Mouse (Mus musculus) liver, embryonic 16.5 days (tissue): ENCODE results near the gene Polr3gl. TPM values are rescaled to one million over a fixed set of nuclear protein-coding genes. Genes with fewer than 3 reads are reported as not detected.

ENCODE experiments used
- ATAC-seq: fragments of 200-750 bp; cut with Nextera tagmentation; 2 replicates; pipeline ENCODE4 v1.8.0; 2017; ENCODE audit warnings: low read depth, mild to moderate bottlenecking, moderate number of reproducible peaks, moderate library complexity
- H3K27ac ChIP-seq: fragments of 300-500 bp; sonication (generic); 2 replicates; pipeline ENCODE4 v1.5.1; 2014; ENCODE audit warnings: mild to moderate bottlenecking, low read length
- H3K27me3 ChIP-seq: fragments of 300-500 bp; sonication (generic); 2 replicates; pipeline ENCODE4 v1.6.1; 2014; ENCODE audit warnings: low read depth, low read length, mixed read lengths; ENCODE audit not compliant: control insufficient read depth, insufficient read depth
- H3K36me3 ChIP-seq: fragments of 300-500 bp; sonication (generic); 2 replicates; pipeline ENCODE4 v1.6.1; 2014; ENCODE audit warnings: mild to moderate bottlenecking; ENCODE audit not compliant: control insufficient read depth, insufficient read depth
- H3K4me1 ChIP-seq: fragments of 300-500 bp; sonication (generic); 2 replicates; pipeline ENCODE4 v1.6.1; 2014; ENCODE audit warnings: low read depth, low read length, mixed read lengths; ENCODE audit not compliant: control insufficient read depth
- H3K4me2 ChIP-seq: fragments of 300-500 bp; sonication (generic); 2 replicates; pipeline ENCODE4 v1.6.1; 2014; ENCODE audit warnings: low read depth, low read length, mixed read lengths
- H3K4me3 ChIP-seq: fragments of 300-500 bp; sonication (generic); 2 replicates; pipeline ENCODE4 v1.5.1; 2014; ENCODE audit warnings: low read depth, mild to moderate bottlenecking, low read length
- H3K9ac ChIP-seq: fragments of 300-500 bp; sonication (generic); 2 replicates; pipeline ENCODE4 v1.6.1; 2014; ENCODE audit warnings: low read depth, low read length
- H3K9me3 ChIP-seq: fragments of 300-500 bp; sonication (generic); replicated peaks from 2 replicates; pipeline ENCODE4 v1.6.1; 2016; ENCODE audit warnings: low read length; ENCODE audit not compliant: control insufficient read depth
- WGBS: fragments of 180-500 bp; shearing (Covaris S2); extraction: QIAGEN DNeasy Blood & Tissue Kit; methylation state at CpG from one replicate; pipeline ENCODE4 v1.1.7; 2014; ENCODE audit not compliant: insufficient replicate concordance; 5-methylcytosine and 5-hydroxymethylcytosine counted together
- polyA plus RNA-seq: library from polyadenylated mRNA; unstranded; fragments of >200 nt; fragmentation: Nextera tagmentation; extraction: Ambion mirVana; gene quantifications from 2 replicates; pipeline ENCODE4 v1.2.1, GENCODE M21; 2015

Polr3gl gene
- polyA plus RNA-seq, 1 experiment from 2014 or later = 10.8 TPM

GRCm38 (mm10) chr3:96599411-96599810, 5.4 kb upstream of the Polr3gl start:
- H3K4me1 ChIP-seq = peaks cover 22% of the 10 kb centered on the region
- no peak overlapping the region for H3K4me2 ChIP-seq
- no peaks in the 10 kb centered on the region for H3K9me3 ChIP-seq
- H3K27me3 ChIP-seq = peaks cover 76% of the 10 kb centered on the region
- no peak overlapping the region for H3K4me3 ChIP-seq
- no peak overlapping the region for H3K27ac ChIP-seq
- no peak overlapping the region for H3K9ac ChIP-seq
- H3K36me3 ChIP-seq = no peaks in the 10 kb centered on the region
- WGBS = 66% methylated on average over 3 of the region's 3 CpGs
- ATAC-seq = no peak

DNA sequence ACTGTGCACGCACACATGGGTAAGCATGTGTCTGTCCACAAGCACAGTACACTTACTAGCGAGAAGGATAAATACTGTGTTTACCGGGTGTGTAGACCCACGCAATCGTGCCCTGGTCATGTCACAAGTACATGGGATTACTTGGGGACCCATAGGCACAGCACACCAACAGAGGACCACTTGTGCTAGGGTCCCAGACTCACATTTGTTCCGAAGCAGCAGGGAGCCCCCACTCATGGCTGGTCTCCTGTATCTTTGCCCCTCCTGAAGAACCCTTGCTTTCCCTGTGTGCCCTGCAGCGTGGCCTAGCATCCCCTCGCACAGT, 5.0 kb upstream of the Polr3gl start:
- Histone ChIP-seq H3K4me1 (peaks cover 22% of the 10 kb centered on the region), H3K36me3 (no peaks in the 10 kb centered on the region), H3K9me3 (no peaks in the 10 kb centered on the region), H3K9ac (no peak overlapping the region), H3K4me2 (no peak overlapping the region), H3K27ac (no peak overlapping the region), H3K4me3 (no peak overlapping the region), H3K27me3 (peaks cover 76% of the 10 kb centered on the region)
- 50% methylated on average over 8 of the region's 8 CpGs for WGBS
- no peak for ATAC-seq

GRCm38 (mm10) chr3:96598156-96599068, 4.4 kb upstream of the Polr3gl start:
- Histone ChIP-seq H3K27ac (no peak overlapping the region), H3K27me3 (peaks cover 76% of the 10 kb centered on the region), H3K9me3 (no peaks in the 10 kb centered on the region), H3K4me1 (peaks cover 22% of the 10 kb centered on the region), H3K4me2 (peak overlapping the region; percentile 50), H3K36me3 (no peaks in the 10 kb centered on the region), H3K9ac (no peak overlapping the region), H3K4me3 (peak overlapping the region; percentile 38)
- ATAC-seq = no peak
- WGBS = 4% methylated on average over 54 of the region's 54 CpGs

DNA sequence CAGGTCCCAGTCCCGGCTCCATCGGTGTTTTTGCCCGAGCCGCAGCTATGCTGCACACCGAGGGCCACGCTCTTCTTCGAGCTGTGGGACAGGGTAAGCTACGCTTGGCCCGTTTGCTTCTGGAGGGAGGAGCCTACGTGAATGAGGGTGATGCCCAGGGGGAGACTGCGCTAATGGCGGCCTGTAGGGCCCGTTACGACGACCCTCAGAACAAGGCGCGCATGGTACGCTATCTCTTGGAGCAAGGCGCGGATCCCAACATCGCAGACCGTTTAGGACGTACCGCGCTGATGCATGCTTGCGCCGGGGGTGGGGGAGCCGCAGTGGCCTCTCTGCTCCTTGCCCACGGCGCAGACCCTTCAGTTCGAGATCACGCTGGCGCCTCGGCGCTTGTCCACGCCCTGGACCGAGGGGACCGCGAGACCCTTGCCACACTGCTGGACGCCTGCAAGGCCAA, 3.5 kb upstream of the Polr3gl start:
- Histone ChIP-seq H3K27ac (no peak overlapping the region), H3K4me1 (peaks cover 26% of the 10 kb centered on the region), H3K36me3 (no peaks in the 10 kb centered on the region), H3K4me3 (peak overlapping the region; percentile 38), H3K9ac (peak overlapping the region; percentile 23), H3K27me3 (peaks cover 73% of the 10 kb centered on the region), H3K4me2 (peak overlapping the region; percentile 50), H3K9me3 (no peaks in the 10 kb centered on the region)
- ATAC-seq = no peak
- WGBS = 0% methylated on average over 40 of the region's 40 CpGs

- no peaks in the 10 kb centered on the region for H3K36me3 ChIP-seq
- 3% methylated on average over 11 of the region's 12 CpGs for WGBS
- H3K4me1 ChIP-seq = peaks cover 31% of the 10 kb centered on the region
- no peak overlapping the region for H3K27ac ChIP-seq
- peaks cover 71% of the 10 kb centered on the region for H3K27me3 ChIP-seq
- H3K4me2 ChIP-seq = peak overlapping the region; percentile 50
- H3K9me3 ChIP-seq = no peaks in the 10 kb centered on the region
- peak overlapping the region; percentile 28 for H3K4me3 ChIP-seq
- H3K9ac ChIP-seq = no peak overlapping the region
- ATAC-seq = no peak
Measured at GRCm38 (mm10) chr3:96596855-96597254, 2.9 kb upstream of the Polr3gl start.

DNA sequence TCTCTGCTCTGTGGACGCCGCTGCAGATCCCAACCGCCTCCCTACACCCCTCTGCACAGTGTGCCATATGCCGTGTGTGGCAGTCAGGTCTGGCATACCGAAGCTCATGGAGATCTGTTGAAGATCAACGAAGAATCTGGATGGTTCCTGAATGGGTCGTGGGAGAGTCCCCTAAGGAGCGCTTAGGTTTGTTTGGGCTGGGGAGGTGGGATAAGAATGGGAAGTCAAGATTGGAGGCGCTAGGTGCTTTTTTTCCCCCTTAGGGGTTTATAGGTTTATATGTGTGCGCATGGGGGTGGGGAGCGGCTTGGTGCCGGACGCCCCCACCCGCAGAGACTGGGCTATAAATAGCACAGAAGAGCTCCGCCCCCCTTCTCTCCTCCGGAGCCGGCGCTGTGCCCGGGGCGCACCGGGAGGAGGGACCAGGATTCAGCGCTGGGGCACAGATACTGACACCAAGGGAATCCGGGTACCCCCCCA, 2.3 kb upstream of the Polr3gl start, which contains the start of gene Ankrd34a:
Ankrd34a (plus strand) TSS at position 409 of the 480 bp plus-strand sequence.
- H3K9me3 ChIP-seq = no peaks in the 10 kb centered on the region
- H3K4me3 ChIP-seq = peak within 1 kb of the TSS; percentile 38
- no peak for ATAC-seq
- no peak within 1 kb of the TSS for H3K27ac ChIP-seq
- no peaks in the 10 kb centered on the region for H3K36me3 ChIP-seq
- peak within 1 kb of the TSS; percentile 23 for H3K9ac ChIP-seq
- H3K4me1 ChIP-seq = peaks cover 31% of the 10 kb centered on the region
- 2% methylated on average over 23 of the region's 23 CpGs for WGBS
- H3K4me2 ChIP-seq = peak within 1 kb of the TSS; percentile 50
- peaks cover 65% of the 10 kb centered on the region for H3K27me3 ChIP-seq

DNA sequence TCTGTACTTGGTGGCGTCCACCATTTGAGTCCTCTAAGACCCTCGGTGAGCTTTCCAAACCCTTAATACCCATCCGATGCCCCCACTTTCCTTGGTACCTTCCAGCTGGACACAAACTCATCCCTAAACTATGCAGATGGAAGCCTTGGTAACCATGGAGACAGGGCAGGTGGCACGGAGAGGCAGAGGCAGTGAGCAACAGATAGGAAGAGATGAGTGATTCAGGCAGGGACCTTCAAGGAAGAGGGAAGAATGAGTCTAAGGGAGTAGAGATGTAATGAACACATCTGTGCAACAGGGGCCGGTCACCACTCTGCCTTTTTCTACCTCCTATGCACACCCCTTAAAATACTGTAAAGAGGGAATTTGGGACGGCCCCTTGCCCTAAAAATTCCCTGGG, 1.7 kb upstream of the Polr3gl start:
- H3K9me3 ChIP-seq = no peaks in the 10 kb centered on the region
- H3K27me3 ChIP-seq = peaks cover 59% of the 10 kb centered on the region
- ATAC-seq = no peak
- no peak overlapping the region for H3K4me2 ChIP-seq
- no peak overlapping the region for H3K9ac ChIP-seq
- 31% methylated on average over 6 of the region's 6 CpGs for WGBS
- H3K4me3 ChIP-seq = no peak overlapping the region
- H3K27ac ChIP-seq = no peak overlapping the region
- H3K4me1 ChIP-seq = peaks cover 31% of the 10 kb centered on the region
- H3K36me3 ChIP-seq = no peaks in the 10 kb centered on the region

- no peaks in the 10 kb centered on the region for H3K9me3 ChIP-seq
- H3K4me2 ChIP-seq = no peak overlapping the region
- peaks cover 51% of the 10 kb centered on the region for H3K27me3 ChIP-seq
- no peak for ATAC-seq
- H3K4me3 ChIP-seq = no peak overlapping the region
- 0 out of 2 replicates have a peak, but pooled peaks cover 1% of the 10 kb centered on the region for H3K36me3 ChIP-seq
- peaks cover 31% of the 10 kb centered on the region for H3K4me1 ChIP-seq
- 74% methylated on average over 5 of the region's 5 CpGs for WGBS
- no peak overlapping the region for H3K9ac ChIP-seq
- H3K27ac ChIP-seq = no peak overlapping the region
Measured at GRCm38 (mm10) chr3:96594851-96595250, 870 bp upstream of the Polr3gl start.

- Histone ChIP-seq H3K27me3 (peaks cover 36% of the 10 kb centered on the region), H3K27ac (peak overlapping the region; percentile 91), H3K4me2 (peak overlapping the region; percentile 88), H3K9me3 (no peaks in the 10 kb centered on the region), H3K9ac (peak overlapping the region; percentile 88), H3K4me1 (peaks cover 29% of the 10 kb centered on the region), H3K36me3 (0 out of 2 replicates have a peak, but pooled peaks cover 3% of the 10 kb centered on the region), H3K4me3 (peak overlapping the region; percentile 83)
- no peak for ATAC-seq
- WGBS = 1% methylated on average over 10 of the region's 10 CpGs
Measured at GRCm38 (mm10) chr3:96593374-96593773, 607 bp downstream of the Polr3gl start.
